Mouse (Mus musculus) heart, postnatal 0 days (tissue): ENCODE data around the gene Oxct1. TPM values are rescaled to one million over a fixed set of nuclear protein-coding genes. Genes with fewer than 3 reads are reported as not detected.

ENCODE experiments used
- ATAC-seq: fragments of 200-750 bp; cut with Nextera tagmentation; 2 replicates; pipeline ENCODE4 v1.8.0; 2017; ENCODE audit warnings: low read depth, moderate number of reproducible peaks, moderate library complexity; ENCODE audit not compliant: insufficient read depth
- DNase-seq: peaks from one replicate; pipeline ENCODE4 v3.0.0-alpha.2; 2016; ENCODE audit warnings: low spot score
- H3K27ac ChIP-seq: fragments of 300-500 bp; sonication (generic); 2 replicates; pipeline ENCODE4 v1.5.1; 2014; ENCODE audit warnings: low read depth, mild to moderate bottlenecking
- H3K27me3 ChIP-seq: fragments of 300-500 bp; sonication (generic); 2 replicates; pipeline ENCODE4 v1.6.1; 2014; ENCODE audit warnings: low read length, mixed read lengths; ENCODE audit not compliant: control insufficient read depth, insufficient read depth
- H3K36me3 ChIP-seq: fragments of 300-500 bp; sonication (generic); replicated peaks from 2 replicates; pipeline ENCODE4 v1.6.1; 2014; ENCODE audit warnings: low read length, mixed read lengths; ENCODE audit not compliant: control insufficient read depth, insufficient read depth
- H3K4me1 ChIP-seq: fragments of 300-500 bp; sonication (generic); 2 replicates; pipeline ENCODE4 v1.6.1; 2014; ENCODE audit warnings: antibody characterized with exemption; ENCODE audit not compliant: control insufficient read depth, insufficient read depth
- H3K4me2 ChIP-seq: fragments of 300-500 bp; sonication (generic); 2 replicates; pipeline ENCODE4 v1.6.1; 2014; ENCODE audit warnings: low read depth, mild to moderate bottlenecking, low read length, moderate library complexity
- H3K4me3 ChIP-seq: fragments of 300-500 bp; sonication (generic); 2 replicates; pipeline ENCODE4 v1.5.1; 2014; ENCODE audit warnings: low read depth, low read length
- H3K9ac ChIP-seq: fragments of 300-500 bp; sonication (generic); replicated peaks from 2 replicates; pipeline ENCODE4 v1.6.1; 2014; ENCODE audit warnings: low read depth, low read length, mixed read lengths
- H3K9me3 ChIP-seq: fragments of 300-500 bp; sonication (generic); replicated peaks from 2 replicates; pipeline ENCODE4 v1.6.1; 2016; ENCODE audit warnings: low read length; ENCODE audit not compliant: control insufficient read depth
- CTCF ChIP-seq: IDR thresholded peaks from 2 replicates; pipeline ENCODE4 v1.5.1; 2016; ENCODE audit warnings: antibody characterized with exemption, control low read depth, low read depth
- EP300 ChIP-seq: IDR thresholded peaks from 2 replicates; pipeline ENCODE4 v1.6.1; 2016; ENCODE audit warnings: antibody characterized with exemption, low read depth
- WGBS: fragments of 180-500 bp; shearing (Covaris S2); extraction: QIAGEN DNeasy Blood & Tissue Kit; methylation state at CpG from one replicate; pipeline ENCODE4 v1.1.7; 2014; 5-methylcytosine and 5-hydroxymethylcytosine counted together
- polyA plus RNA-seq: library from polyadenylated mRNA; unstranded; fragments of >200 nt; fragmentation: Nextera tagmentation; extraction: Ambion mirVana; gene quantifications from 2 replicates; pipeline ENCODE4 v1.2.1, GENCODE M21; 2015
- total RNA-seq: library from RNA; depleted of rRNA; stranded (reverse); fragments of >200 nt; gene quantifications from 2 replicates; pipeline ENCODE4 v1.2.3, GENCODE M21; 2014; ENCODE audit warnings: low replicate concordance

Oxct1 gene
- total and polyA plus RNA-seq, 2 experiments from 2014 or later = 262 to 332 TPM

DNA sequence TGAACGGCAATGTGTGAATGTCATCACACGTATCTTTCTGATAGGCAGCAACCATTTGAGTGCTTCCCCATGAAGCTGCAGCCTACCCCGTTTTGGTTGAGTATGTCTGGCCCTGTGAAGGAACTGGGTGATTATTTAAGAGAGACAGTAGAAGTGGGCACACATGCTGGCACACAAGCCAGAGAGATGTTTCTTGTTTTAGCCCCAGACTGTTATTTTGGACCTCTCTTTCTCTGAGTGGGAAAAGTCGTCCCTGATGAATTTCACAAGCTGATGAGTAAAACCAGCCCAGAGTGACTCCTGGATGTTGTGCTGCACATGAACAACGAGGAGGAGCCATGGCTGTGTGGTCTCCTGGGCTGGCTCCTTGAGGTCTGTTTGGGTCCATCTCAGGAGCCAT is 37.4 kb downstream of the Oxct1 start:
- TF ChIP-seq CTCF (no peak), EP300 (no peak)
- H3K4me1 ChIP-seq = no peaks in the 10 kb centered on the region; the same call in 1 of the 2 replicates
- no peak overlapping the region for H3K9ac ChIP-seq
- WGBS = 56% methylated on average over 5 of the region's 5 CpGs
- H3K36me3 ChIP-seq = peaks cover 38% of the 10 kb centered on the region
- H3K4me2 ChIP-seq = no peak overlapping the region
- H3K27ac ChIP-seq = peak overlapping the region; percentile 51
- DNase-seq = no peak
- no peak overlapping the region for H3K4me3 ChIP-seq
- peak; percentile 27; the same call in 1 of the 2 replicates for ATAC-seq
- no peaks in the 10 kb centered on the region for H3K9me3 ChIP-seq
- no peaks in the 10 kb centered on the region for H3K27me3 ChIP-seq

DNA sequence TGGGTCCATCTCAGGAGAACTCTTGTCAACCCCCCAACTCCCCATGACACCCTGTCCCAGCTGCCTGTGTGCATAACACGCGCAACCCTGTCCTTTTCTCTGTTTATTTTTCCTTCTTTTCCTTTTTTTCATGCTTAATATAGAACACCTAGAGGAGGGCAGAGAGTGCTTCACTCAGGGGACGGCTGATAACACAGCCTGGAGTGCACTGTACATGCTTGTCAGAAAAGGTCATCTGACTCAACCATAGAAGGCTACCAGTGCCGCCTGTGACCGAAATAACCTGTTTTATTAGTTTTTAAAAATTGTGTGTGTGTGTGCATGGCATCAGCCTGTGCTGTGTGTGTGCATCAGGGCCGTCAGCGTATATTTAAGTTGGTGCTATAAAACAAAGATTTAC is 37.8 kb downstream of the Oxct1 start:
- ATAC-seq (peak; percentile 75), DNase-seq (no peak)
- Histone ChIP-seq H3K9ac (no peak overlapping the region), H3K4me1 (no peaks in the 10 kb centered on the region; the same call in 1 of the 2 replicates), H3K4me3 (no peak overlapping the region), H3K27ac (peak overlapping the region; percentile 51; the same call in 1 of the 2 replicates), H3K4me2 (no peak overlapping the region), H3K36me3 (peaks cover 35% of the 10 kb centered on the region), H3K27me3 (no peaks in the 10 kb centered on the region), H3K9me3 (no peaks in the 10 kb centered on the region)
- TF ChIP-seq CTCF (no peak), EP300 (no peak)
- 48% methylated on average over 7 of the region's 7 CpGs for WGBS

DNA sequence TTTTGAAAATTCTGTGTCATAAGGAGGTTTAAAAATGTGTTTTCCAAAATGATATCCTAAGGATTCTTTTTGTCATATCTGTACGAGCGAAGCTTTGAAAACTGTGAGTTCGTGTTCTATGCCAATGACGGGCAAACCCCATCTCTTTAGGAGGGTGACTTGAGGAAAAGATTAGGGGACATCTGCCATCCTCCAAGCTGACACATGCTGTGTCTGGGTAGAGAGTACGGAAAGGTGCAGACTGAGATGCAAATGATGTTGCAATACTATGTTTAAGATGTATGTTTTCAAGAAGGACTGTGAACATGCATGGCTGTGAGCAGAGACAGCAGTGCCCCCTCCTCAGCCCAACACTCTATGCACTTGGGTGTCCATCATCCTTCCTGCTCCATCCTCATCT is 38.5 kb downstream of the Oxct1 start:
- Histone ChIP-seq H3K4me3 (no peak overlapping the region), H3K9me3 (no peaks in the 10 kb centered on the region), H3K36me3 (peaks cover 29% of the 10 kb centered on the region), H3K4me1 (peaks cover 3% of the 10 kb centered on the region; the same call in 1 of the 2 replicates), H3K4me2 (no peak overlapping the region), H3K27me3 (no peaks in the 10 kb centered on the region), H3K27ac (no peak overlapping the region), H3K9ac (no peak overlapping the region)
- TF ChIP-seq EP300 (no peak), CTCF (no peak)
- DNase-seq (no peak), ATAC-seq (no peak)
- 88% methylated on average over 5 of the region's 5 CpGs for WGBS

DNA sequence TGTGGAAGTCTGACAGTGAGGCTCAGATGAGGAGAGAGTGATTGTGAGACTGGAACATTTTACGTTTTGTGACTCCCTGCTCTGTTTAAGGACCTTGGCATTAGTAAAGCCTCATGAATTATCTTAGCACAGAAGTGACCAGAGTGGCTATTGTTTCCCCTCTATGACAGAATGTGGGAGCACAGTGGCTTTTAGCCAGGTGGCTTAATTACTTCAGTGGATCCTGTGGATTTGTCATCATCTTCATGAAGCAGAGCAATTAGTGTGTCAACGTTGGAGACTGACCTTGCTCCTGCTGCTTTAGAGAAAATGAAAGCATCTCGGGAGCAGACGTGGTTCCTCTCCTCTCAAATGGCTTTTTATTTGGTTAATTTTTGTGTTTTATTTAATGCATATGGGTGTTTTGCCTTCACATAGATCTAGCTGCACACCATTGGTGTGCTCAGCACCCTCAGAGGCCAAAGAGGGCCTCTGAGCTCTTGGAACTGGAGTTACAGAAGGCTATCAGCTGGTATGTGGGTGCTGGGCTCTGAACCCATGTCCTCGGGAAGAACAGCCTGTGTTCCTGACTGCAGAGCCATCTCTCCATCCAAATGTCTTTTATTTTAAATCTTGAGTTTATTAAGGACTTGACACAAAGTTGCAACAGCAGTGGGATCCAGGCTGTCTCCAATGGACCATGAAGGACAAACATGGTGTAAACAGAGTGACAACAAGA is 41.2 kb downstream of the Oxct1 start:
- Histone ChIP-seq H3K9me3 (no peaks in the 10 kb centered on the region), H3K4me2 (no peak overlapping the region), H3K27ac (no peak overlapping the region), H3K27me3 (no peaks in the 10 kb centered on the region), H3K9ac (no peak overlapping the region), H3K4me1 (peaks cover 7% of the 10 kb centered on the region; the same call in 1 of the 2 replicates), H3K4me3 (no peak overlapping the region), H3K36me3 (peaks cover 18% of the 10 kb centered on the region)
- DNase-seq (no peak), ATAC-seq (no peak)
- TF ChIP-seq CTCF (no peak), EP300 (no peak)
- WGBS = 76% methylated on average over 5 of the region's 5 CpGs

DNA sequence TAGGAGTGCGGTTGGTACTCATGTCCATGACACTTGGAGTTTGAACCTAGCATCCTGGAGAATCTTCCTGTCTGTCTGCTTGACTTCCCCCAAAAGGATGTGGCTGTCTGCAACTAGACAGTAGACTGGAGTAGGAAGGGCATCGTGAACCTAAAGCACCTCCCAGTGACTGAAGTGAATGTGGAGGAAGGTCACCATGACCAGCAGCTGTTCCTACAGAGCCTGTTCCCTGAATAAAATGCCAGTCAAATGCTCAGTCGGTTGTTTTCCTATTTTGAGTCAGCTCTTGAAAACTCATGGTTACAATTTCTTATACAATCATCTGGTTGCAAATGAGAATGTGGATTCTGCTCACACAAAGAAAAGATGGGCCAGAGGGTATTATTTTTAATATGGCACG is 51.8 kb downstream of the Oxct1 start:
- Histone ChIP-seq H3K36me3 (peaks cover 26% of the 10 kb centered on the region), H3K9me3 (no peaks in the 10 kb centered on the region), H3K27ac (peak overlapping the region; percentile 31; the same call in 1 of the 2 replicates), H3K9ac (no peak overlapping the region), H3K27me3 (no peaks in the 10 kb centered on the region), H3K4me1 (no peaks in the 10 kb centered on the region), H3K4me3 (no peak overlapping the region), H3K4me2 (no peak overlapping the region)
- DNase-seq (no peak), ATAC-seq (no peak)
- TF ChIP-seq EP300 = no peak
- WGBS = 63% methylated on average over 4 of the region's 4 CpGs

DNA sequence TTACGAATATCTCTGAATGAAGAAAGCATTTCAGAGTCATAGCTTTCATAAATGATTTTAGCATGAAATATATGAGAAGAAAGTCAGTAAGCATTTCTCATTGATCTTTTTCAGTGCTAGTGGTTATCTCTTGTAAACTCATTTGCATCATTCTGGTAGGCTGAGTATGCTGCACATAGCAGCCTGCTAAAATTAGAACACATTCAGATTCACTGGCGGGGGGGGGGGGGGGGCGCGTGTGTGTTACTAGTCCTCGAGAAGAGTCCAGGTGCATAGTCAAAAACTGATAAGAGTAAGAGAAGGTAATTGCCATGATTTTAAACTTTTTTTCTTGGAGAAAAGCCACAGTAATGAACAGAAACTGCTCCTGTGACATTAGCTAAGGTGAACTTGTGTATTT is 52.6 kb downstream of the Oxct1 start:
- Histone ChIP-seq H3K9ac (no peak overlapping the region), H3K4me2 (no peak overlapping the region), H3K27me3 (no peaks in the 10 kb centered on the region), H3K27ac (no peak overlapping the region), H3K9me3 (no peaks in the 10 kb centered on the region), H3K36me3 (peaks cover 25% of the 10 kb centered on the region), H3K4me3 (no peak overlapping the region), H3K4me1 (no peaks in the 10 kb centered on the region)
- WGBS = 50% methylated on average over 5 of the region's 5 CpGs
- ATAC-seq (no peak), DNase-seq (peak; percentile 22)
- TF ChIP-seq CTCF (no peak), EP300 (no peak)
